Mouse (Mus musculus) spleen, postnatal 10 days (tissue): Measurements from ENCODE around the gene Hcst.

Source experiments
- DNase-seq, 2 experiments: peaks; one replicate each; pipeline ENCODE4 v3.0.0; 2021 to 2022; ENCODE audit warnings: low spot score in 2 of 2

Gene Hcst

DNA sequence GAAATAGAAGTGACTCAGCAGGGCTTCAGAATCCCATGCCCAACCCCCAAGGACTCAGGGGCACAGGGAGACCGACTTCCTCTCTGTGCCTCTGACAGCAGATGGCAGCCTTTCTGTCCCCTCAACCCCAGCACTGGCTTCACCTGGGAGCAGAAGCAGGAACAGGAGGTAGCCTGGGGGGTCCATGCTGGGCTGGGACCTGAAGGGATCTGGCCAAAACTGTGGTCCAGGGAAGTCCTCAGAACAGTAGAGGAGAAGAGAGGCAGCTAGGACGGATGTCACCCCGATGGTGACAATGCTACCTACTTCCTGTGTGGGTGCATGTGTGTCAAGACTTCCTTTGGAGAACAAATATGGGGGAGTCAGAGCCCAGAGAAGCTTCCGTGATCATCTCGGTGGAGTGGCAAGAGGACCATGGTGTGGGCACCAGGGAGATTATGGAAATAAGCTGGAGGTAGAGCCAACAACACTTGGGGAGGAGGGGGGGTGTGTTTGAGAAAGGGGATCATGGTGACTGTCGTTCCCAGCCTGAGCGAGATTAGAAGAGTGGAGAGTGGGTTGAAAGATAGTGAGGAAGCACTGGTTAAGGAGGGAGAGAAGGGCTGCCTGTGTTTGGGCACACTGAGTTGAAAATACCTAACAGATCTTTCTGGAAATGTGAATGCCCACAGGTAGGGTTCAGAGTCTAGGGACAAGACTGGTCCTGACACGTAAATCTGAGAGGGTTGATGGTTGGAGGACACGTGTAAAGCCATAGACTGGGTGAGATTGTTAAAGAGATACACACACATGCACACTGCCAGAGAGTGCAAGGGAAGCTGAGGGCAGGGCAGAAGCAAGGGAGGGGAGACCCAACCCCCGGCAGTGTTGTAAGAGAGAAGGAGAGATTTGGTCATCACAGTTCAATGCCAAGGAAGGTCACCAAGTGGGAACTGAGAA, at the start of gene Hcst:
Hcst (minus strand) TSS at position 294 of the 939 bp plus-strand sequence.
- peak; percentile 42 to 55 for DNase-seq

DNA sequence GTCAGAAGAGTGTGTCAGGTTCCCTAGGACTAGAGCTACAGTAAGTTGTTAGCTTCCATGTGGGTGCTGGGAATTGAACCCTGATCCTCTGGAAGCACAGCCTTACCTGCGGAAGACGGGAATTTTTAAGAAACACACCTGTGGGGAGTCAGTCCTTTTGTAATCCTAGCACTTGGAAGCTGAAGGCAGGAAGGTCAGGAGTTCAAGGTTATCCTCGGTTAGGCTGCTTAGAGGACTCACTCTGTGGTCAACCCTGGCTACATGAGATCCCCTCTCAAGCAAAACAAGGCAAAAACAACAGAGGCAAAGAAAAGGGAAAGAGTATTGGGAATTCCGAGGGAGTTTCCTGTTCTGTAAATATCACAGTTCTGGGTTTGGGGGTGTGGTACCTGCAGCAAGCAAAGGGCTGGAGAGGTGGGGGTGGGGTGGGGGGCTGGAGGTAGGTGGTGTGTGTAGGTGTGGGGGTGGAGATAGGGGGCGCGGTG, 45.2 kb upstream of the Hcst start:
- DNase-seq: no peak

GRCm38 (mm10) chr7:30463996-30464395, 44.3 kb upstream of the Hcst start:
- DNase-seq: no peak

GRCm38 (mm10) chr7:30463568-30463967, 43.9 kb upstream of the Hcst start:
- DNase-seq: no peak

DNA sequence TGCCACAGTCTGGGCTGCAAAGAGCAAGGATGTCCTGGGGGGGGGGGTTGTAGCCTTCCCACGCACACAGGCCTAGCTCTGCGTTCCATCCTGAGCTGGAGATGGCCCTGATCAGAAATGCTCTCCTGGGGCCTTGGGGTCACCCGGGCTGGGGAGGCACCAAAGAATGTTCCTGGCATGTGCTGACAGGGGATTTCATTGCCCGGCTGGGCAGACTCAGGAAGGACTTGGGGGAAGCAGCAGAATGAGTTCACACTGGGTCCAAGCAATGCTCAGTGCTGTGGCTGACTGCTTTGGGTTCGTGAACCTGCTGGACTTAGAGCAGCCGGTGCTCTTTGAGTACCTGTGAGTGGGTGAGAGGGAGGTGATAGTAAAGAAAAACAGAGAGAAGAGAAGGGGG, 39.8 kb upstream of the Hcst start:
- DNase-seq: no peak

- DNase-seq: no peak
Observed at GRCm38 (mm10) chr7:30457629-30458330, 38.1 kb upstream of the Hcst start, which contains the start of the genes Kirrel2 and Nphs1. Kirrel2 (minus strand) TSS chr7:30457690. Nphs1 (plus strand) TSS chr7:30458315.

GRCm38 (mm10) chr7:30456911-30457628, 37.4 kb upstream of the Hcst start:
- no peak for DNase-seq

DNA sequence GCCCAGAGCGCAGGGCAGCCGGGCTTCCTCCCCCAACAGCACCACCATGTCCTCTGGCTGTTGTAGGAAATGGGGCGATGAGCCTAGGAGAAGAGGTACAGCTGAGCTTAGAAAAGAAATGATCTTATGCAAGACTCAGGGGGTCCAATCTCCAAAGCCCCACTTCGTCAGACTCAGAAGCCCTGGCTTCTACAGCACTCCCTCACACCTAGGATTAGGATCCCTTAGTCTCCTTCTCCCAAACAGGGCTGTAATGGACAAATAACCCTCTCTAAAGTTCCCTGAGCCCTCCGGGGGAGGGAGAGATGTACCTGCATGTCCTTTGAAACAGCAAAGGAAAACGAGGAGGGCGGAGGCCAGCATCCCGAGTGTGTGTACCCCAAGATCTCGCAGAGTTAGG, 36.8 kb upstream of the Hcst start:
- no peak for DNase-seq

DNA sequence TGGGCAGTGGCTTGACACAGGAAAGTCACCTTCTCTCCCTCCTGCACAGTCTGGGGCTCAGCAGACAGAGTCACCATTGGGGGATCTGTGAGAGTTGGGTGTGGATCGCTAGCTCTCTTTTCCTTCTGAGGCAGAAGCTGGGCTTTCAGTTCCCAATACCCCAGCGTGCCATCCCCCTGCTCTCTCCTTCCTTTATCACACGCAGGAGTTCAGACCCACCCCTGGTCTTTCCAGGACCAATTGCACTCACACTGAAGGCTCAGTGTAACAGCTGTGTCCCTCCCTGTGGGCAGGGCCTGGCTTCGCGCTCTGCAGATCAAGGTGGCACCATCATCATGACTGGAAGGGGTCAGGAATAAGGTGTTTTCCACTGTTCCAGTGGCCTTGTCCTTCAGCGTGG, 34.6 kb upstream of the Hcst start:
- DNase-seq: no peak

DNA sequence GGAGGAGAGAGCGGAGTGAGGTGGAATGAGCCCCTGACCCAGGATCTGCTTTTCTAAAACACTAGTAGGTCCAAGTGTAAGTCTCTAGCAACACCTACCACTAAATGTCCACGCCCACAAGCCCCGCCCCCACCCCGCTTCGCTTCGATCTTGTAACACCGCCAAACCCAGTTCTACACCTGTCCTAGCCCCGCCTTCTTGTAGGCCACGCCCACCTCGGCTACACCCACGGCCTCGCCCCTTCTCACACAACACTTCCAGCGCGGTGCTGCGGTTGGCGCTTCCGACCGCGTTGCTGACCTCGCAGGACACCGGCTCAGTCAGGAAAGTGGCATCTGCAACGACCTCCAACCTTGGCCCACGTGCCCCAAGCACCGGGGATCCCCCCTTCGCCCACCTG, 34.1 kb upstream of the Hcst start:
- DNase-seq: peak in 1 of 2 experiments; percentile 71

DNA sequence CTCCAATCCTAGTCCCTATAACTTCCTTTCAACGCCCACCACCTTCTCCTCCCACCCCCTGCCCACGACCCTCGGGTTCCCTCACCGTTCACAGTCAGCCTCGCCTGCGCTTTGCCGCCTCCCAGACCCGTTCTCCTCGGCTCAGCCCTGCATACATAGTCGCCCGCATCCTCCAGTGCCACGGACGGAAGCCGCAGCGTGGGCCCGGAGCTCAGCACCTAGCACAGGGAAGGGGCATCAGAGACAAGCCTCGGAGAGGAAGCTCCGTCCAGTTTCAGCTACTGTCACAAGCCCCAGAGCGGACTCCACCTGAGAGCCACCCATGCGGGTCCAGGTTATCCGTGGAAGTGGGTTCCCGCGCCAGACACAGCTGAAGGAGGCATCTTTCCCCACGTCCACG, 33.7 kb upstream of the Hcst start:
- DNase-seq: no peak

- no peak for DNase-seq
Observed at GRCm38 (mm10) chr7:30450241-30450640, 30.6 kb upstream of the Hcst start.

- peak in 1 of 2 experiments; percentile 43 for DNase-seq
Observed at GRCm38 (mm10) chr7:30444971-30445751, 25.5 kb upstream of the Hcst start, which contains the start of gene Aplp1. Aplp1 (minus strand) TSS chr7:30445535.

GRCm38 (mm10) chr7:30444154-30444970, 24.7 kb upstream of the Hcst start:
- DNase-seq: peak in 1 of 2 experiments; percentile 26

DNA sequence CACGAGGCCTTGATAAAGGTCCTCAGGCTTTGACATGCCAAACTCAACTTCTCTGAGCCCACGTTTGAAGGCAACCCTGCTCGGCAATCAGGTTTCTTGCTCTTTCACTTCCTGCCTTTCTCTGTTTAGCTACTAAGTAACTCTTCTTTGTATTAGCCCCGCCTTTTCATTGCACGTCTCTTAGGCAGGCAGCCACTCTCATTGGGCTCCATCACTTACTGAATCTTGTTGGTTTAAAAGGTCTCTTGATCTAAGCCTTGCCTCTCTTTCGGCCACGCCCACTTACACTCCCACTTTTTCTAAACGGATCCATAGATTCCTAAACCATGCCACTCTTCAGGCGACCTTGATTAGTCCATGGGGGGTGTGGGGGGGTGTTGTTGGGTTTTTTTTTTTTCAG, 24.0 kb upstream of the Hcst start:
- DNase-seq: no peak

DNA sequence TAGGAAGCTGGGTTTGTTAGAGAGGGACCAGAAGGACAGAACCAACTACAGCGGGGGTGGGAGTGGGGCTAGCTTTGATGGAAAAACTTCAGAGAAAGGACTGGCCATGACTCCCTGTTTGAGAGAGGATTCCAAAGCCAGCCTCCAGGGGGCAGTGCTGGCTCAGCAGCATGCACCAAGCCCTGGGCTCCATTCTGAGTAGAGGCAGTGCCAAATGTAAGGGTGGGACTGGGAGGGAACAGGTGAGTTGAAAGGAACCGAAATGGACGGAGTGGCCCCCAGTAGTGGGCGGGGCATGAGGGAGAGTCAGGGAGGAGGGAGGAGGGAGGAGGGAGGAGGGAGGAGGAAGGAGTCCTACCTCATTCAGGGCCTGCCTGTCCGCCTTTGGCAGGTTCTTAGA, 21.0 kb upstream of the Hcst start:
- DNase-seq: peak; percentile 39 to 72

DNA sequence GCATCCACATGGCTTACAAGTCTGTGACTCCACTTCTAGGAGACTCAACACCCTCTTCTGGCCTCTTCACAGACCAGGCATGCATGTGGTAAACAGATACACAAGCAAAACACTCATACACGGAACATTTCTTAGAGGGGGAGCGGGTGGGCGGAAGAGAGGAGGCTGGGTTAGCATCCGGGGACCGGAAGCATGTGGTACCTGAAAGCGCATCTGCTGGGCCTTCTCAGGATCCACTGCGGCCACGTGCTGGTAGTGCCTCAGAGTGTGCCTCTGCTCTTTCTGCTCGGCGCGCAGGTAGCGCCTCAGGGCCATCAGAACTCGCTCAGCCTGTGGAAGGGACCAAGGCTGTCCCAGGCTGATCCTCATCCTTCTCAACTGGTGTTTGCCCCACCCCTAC, 20.1 kb upstream of the Hcst start:
- DNase-seq: no peak

DNA sequence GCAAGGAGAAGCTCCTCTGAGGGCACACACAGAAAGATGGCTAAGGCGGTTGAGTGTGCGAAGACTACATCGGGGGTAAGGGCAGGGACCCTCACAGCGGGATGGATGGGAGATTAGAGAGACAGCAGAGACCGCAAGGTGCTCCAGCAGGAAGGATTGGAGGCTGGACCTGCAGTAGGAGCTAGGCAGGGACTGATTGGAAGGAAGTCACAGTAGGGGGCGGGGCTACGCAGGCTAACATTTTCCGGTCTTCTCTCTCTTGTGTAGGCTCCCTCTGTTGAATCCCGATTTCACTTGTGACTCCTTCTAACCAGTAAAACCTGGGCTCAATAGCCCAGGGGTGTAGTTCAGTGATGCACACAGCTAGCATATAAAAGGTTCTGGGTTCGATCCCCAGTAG, 17.2 kb upstream of the Hcst start:
- no peak for DNase-seq

DNA sequence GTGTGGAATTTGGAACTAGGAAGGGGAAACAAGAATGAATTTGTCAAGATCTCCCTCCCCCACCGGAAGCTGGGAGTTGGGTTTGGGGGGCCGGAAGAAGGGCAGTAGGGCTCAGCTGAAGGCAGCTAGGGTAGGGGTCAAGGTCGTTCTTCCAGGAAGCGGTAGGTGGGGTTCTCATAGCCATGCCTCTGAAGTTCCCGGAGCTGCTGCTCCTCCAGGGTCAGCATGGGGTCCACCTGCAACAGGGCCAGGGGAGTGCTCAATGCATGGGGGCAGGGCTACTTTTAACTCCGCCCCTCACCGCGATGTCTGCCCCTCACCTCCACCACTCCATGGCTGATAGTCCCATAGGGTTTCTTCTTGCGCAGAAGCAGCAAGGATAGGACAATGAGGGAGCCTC, 15.5 kb upstream of the Hcst start:
- no peak for DNase-seq

DNA sequence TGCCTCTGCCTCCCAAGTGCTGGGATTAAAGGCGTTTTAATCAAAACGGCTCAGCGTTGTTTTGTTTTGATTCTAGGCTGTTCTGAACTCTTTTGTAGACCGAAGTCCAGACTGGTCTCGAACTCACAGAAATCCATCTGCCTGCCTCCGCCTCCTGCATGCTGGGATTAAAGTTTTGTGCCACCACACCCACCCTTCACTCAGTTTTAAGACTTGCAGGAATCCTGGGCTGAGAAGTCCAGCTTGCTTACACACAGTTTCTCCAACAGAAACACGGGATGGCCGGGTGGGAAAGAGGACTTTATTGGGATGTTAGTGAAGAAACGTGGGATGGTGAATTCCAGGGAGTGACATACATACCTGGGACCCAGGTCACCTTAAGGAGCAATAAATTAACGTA, 15.0 kb upstream of the Hcst start:
- no peak for DNase-seq
